Mouse (Mus musculus) gastrocnemius, postnatal 36 days (tissue): ENCODE measurements around the gene Zkscan7. TPM values are rescaled to one million over a fixed set of nuclear protein-coding genes. Genes with fewer than 3 reads are reported as not detected.
A peak's percentile ranks its signal among the peaks of the same experiment; 100 is the strongest.

Experiments used
- DNase-seq, 2 experiments: peaks; one replicate each; pipeline ENCODE4 v3.0.0; 2022
- intact Hi-C: fragments of 180-260 bp; cut with DNase I; formaldehyde crosslinking; loops from one replicate; pipeline ENCODE4 v1.15.1; 2025
- total RNA-seq, 2 experiments: library from RNA; stranded (reverse); gene quantifications; 2 replicates each; pipeline ENCODE4 v1.2.3; 2021

The Zkscan7 gene
- total RNA-seq, 2 experiments from 2014 or later: 3.3 to 3.4 TPM

DNA sequence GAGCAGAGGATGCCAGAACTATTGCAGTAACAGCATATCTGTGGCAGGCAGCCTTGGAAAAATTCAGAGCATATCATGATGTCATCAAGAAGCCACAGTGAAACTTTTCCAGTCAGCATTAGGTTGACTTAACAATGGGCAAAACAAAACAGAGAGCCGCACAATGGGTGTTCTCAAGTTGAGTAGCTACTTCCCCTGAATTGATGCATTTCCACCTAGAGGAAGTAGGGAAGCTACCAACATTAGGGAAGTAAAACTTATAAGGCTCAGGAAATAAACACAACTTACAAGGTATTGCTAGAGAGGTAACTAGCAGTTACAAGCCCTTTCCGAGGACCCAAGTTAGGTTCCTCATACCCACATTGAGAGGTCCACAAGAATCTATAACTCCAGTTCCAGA is 15.6 kb downstream of the Zkscan7 start:
- intact Hi-C loops: no loop called here

DNA sequence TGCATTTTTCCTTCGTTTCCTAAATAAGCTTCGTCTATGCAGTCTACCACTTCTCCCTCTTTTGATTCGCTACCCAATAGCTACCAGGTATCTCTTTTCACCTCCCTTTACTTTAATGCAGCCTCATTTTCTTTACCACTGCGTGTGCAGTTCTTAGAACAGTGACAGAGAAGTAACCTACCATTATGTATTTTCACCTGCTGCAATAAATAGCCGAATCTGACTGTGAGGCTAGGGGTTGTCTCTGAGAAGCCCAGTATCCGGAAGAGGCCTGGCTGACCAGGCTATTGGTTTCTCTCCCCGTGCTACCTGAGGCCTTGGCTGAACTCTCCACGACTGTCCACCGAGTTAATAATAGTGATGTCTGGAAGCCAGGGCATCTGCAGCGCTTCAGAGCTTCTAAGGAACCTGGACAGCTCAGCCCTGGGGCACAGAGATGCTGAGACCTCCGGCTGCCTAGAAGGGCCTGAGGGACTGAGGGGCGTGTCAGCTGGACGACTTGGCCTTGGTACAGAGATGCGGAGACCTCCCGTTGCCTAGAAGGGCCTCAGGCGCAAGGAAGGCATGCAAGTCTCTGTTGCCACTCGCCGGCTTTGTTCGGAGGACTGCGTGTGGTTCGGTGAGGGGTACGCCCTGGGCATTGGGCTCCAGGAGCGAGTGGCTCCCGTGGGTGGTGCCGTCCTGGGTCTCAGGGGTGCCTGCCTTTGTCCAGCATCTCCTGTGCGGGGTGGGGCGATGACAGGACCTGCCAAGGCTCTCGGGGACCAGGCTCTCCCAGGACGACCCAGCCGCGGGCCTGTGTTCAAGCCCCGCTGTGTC is 17.4 kb downstream of the Zkscan7 start:
- intact Hi-C loops: no loop called here
- peak; percentile 16 to 24 for DNase-seq

More for the DNA sequence above, 15.6 kb downstream of the Zkscan7 start:
- DNase-seq: no peak

DNA sequence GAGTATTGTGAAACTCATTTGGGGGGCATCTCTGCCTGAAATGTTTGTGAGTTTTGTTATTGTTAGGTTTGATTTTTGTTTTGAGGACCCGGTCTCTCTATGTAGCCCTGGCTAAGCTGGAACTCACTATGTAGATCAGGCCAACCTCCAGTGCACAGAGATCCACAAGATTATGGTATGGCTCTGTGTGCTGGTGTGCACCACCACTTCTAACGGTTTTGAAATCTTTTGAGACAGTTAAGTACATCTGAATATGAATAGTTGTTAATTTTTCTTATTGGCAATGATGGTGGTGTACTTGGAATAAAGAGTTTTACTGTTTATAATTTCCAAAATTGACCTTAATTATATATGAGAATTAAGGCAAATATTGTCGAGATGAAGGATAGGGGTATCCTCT is 37.0 kb downstream of the Zkscan7 start:
- intact Hi-C loops: no loop called here
- no peak for DNase-seq

DNA sequence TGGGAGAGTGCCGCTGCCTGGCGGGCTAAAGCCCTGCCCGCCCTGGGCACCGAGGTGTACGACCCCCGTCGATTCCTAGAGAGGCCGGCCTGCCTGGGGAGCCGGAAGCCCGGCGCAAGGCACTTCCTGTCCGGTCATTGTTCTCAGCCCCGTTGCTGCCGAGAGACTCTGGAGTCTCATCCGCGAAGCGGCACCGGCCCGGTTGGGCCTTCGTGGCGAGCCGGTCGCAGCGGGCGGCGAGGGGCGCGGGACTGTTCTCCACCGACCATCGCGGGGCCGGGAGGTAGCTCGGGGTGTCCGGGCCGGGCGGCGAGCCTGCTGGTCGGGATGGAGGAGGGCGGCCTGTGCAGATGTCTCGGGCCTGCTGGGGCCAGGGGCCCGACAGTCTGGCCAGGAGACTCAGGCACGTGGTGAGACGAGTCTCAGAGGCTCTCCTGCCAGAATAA is 37.5 kb downstream of the Zkscan7 start, which contains the start of gene Zfp105:
Gene Zfp105 (plus strand): TSS at position 137 of the 446 bp plus-strand sequence.
- DNase-seq: peak; percentile 34 to 66
- intact Hi-C loops: no loop called here

DNA sequence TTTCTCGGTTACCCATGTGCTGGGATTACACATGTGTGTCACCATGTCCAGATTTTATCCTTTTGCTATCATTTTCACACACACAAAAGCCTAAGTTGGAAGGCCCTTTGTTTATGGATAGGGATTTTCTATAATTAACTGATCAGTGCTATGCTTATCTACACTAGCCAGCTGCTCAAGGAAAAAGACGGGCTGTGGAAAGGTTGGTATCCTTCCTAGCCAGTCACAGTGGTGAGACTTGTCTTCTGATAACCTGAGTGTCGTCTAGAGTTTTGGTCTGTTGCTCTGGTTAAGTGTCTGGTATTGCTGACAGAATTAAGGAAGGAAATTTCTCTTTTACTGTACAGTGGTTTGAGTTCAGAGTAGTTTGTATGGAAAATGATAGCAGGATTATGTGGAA is 43.4 kb downstream of the Zkscan7 start:
- intact Hi-C loops: no loop called here
- DNase-seq: no peak

Other genes with a start within 250 kb of the Zkscan7 start
- gene Topaz1, start 138.3 kb upstream of the Zkscan7 start, total RNA-seq: not detected
- 10 to 100 TPM; 22.4 to 26.4 TPM for gene Tcaim, start 80.1 kb upstream of the Zkscan7 start, total RNA-seq
- gene Gm35549, start 41.6 kb upstream of the Zkscan7 start, total RNA-seq: not detected
- gene Zfp445, start 19.7 kb upstream of the Zkscan7 start, total RNA-seq: 10 to 100 TPM; 27.6 to 35.0 TPM
- 1 to 10 TPM in 1 of 2 experiments, under 1 TPM in 1; 0.84 to 1.0 TPM for gene Zfp105, start 37.4 kb downstream of the Zkscan7 start, total RNA-seq
- gene 1110059G10Rik, start 65.3 kb downstream of the Zkscan7 start, total RNA-seq: 1 to 10 TPM; 7.6 to 8.5 TPM
- under 1 TPM; 0.36 to 0.52 TPM for gene Kif15, start 65.4 kb downstream of the Zkscan7 start, total RNA-seq
- 10 to 100 TPM in 1 of 2 experiments, 1 to 10 TPM in 1; 9.2 to 10.6 TPM for gene Tmem42, start 135.6 kb downstream of the Zkscan7 start, total RNA-seq
- not detected for gene Tgm4, start 149.0 kb downstream of the Zkscan7 start, total RNA-seq
- gene Zdhhc3, start 227.5 kb downstream of the Zkscan7 start, total RNA-seq: 10 to 100 TPM; 47.5 to 56.3 TPM
- 10 to 100 TPM; 16.6 to 19.7 TPM for gene Exosc7, start 227.5 kb downstream of the Zkscan7 start, total RNA-seq